Mouse (Mus musculus): Measurements from ENCODE around the gene Mybl2.
"Not testable (repeated sequence)": the region's sequence is repeated elsewhere in the genome, so short reads cannot be mapped to it uniquely, and the experiment has no call there.

Mybl2 gene

DNA sequence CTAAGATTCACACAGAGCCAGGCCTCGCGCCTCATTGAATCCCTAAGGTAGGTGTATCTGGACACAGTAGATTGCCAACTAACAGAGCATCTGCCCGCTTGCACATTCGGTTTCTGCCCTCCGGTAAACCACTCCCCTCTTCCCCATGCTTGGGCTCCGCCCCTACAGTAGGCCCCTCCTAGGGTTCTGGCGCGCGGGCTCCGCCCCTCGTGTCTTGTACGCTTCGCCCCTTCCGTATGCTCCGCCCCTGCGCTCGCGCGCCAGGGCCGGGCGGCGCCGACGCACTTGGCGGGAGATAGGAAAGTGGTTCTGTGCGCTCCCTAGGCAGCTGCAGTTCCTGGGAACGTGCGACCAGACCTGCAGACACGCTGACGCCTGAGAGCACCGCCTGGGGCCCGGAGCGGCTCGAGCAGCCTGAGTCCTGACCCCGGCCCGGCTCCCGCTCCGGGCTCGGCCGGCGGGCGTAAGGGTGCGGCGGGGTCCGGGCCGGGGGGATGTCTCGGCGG, at the start of gene Mybl2:
Gene Mybl2, plus strand, starts transcription at position 353 of the 506 bp plus-strand sequence.
- DNase-seq, result peak; percentile 94 to 96

- DNase-seq, result no peak
These were observed 47.2 kb upstream of the Mybl2 start for GRCm38 (mm10) chr2:163007299-163007698.

- peak; percentile 94 to 95 for DNase-seq
These were observed 37.4 kb upstream of the Mybl2 start, which contains the start of gene Ift52 for GRCm38 (mm10) chr2:163016916-163017743. Ift52 (plus strand) TSS chr2:163017354.

GRCm38 (mm10) chr2:163031289-163031688, 23.2 kb upstream of the Mybl2 start:
- no peak for DNase-seq

- no peak for DNase-seq
These were observed 22.7 kb upstream of the Mybl2 start for GRCm38 (mm10) chr2:163031757-163032156.

GRCm38 (mm10) chr2:163032622-163033021, 21.9 kb upstream of the Mybl2 start:
- no peak for DNase-seq

DNA sequence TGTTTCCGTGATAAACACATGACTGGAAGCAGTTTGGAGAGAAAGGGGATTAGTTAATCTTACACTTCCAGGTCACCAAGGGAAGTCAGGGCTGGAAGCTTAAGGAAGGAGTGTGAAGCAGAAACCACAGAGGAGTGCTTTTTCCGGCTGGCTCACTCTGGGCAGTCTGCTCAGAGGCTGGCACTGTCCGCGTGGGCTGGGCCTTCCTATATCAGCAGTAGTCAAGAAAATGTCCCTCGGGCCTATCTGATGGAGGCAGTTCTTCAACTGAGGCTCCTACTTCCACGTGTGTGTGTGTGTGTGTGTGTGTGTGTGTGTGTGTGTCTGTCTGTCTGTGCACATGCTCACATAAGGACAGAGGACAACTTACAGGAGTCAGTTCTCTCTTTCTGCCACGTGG, 14.5 kb upstream of the Mybl2 start:
- DNase-seq, result no peak

- peak; percentile 64 to 69 for DNase-seq
These were observed 6.4 kb upstream of the Mybl2 start for GRCm38 (mm10) chr2:163048125-163048524.

GRCm38 (mm10) chr2:163049116-163049515, 5.4 kb upstream of the Mybl2 start:
- no peak for DNase-seq

DNA sequence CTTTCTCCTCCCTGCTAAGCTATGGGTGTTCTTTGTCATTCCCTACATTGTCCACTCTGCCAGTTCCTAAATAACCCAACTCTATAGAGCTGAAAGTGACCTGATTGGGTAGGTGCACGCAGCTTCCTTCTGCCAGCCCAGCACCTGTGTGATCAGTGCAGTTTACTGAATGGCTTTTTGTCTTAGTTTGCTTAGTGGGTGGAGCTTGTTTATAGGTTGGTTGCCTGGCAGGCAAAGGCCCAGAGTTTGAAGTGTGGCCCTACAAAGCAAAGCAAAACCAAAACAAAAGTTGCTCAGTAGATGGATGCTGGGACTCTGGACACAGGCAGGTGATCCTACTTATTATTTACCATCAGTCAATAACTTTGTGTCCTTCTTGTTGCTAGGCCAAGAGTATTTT, 2.8 kb upstream of the Mybl2 start:
- DNase-seq, result no peak

DNA sequence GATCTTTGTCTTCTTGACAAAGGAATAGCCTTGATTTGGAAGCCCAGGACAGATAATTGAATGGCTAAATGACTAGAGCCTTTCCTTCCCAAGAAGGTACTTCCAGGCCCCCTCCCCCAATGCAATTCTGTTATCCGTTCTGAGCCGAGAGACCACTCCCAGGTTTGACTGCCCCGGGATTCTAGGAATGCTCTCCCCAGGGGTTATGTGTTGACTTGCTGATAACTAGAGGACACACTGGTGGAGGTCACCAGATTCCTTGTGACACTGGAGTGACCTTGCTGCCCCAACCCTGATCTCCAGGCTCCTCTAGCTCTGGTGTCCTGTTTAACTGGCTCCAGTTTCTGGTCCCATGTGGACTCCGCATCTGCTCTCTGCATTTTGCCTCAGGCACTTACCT, 2.4 kb upstream of the Mybl2 start:
- no peak for DNase-seq

- no peak for DNase-seq
These were observed 1.7 kb upstream of the Mybl2 start for GRCm38 (mm10) chr2:163052826-163053225.

DNA sequence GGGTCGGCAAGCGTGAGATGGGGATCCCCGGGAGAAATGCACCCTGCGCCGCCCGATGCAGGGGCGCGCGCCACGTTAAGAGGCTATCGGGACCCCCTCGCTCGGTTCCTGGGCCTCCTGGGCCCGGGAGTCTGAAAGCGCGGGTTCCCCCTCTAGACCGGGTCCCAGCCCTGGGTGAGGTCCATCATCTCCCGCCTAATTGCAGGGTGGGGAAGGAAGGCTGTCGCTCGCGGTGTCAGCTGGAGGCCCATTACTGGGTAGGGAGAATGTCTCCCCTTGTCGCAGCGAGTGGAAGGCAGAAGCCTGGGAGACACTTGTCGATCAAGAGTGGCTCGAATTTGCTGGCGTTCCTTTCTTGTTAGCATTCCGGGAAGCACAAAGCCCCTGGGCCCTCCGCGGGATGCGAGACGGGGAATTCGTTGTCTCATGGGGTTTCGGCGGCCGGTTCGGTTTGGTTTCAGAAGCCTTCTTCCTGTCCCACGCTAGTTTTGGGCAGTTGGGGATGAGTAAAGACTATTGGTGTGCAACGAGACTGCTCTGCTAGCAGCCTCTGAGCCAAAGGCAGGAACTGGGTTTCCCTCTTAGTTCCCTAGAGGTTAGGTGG, 506 bp downstream of the Mybl2 start:
- peak; percentile 27 to 43 for DNase-seq

GRCm38 (mm10) chr2:163055715-163056114, 1.2 kb downstream of the Mybl2 start:
- DNase-seq, result no peak

DNA sequence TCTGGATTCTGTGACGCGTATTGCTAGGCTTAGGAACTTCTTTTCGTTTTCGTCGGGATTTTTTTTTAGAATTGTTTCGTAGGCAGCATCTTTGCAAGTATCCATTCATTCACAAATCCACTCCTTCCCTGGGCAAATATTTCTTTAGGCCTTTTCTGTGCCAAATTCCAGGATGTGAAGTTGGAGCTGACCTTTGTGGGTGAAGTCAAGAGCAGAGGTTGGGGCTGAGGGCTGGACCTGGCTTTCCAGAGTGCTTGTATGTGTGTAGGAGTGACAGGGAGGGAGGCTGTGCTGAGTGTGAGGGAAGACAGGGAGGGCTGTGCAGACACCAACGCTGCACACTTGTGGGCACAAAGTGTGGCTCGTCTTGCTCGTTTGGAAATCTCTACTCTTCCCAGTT, 2.1 kb downstream of the Mybl2 start:
- DNase-seq, result no peak

DNA sequence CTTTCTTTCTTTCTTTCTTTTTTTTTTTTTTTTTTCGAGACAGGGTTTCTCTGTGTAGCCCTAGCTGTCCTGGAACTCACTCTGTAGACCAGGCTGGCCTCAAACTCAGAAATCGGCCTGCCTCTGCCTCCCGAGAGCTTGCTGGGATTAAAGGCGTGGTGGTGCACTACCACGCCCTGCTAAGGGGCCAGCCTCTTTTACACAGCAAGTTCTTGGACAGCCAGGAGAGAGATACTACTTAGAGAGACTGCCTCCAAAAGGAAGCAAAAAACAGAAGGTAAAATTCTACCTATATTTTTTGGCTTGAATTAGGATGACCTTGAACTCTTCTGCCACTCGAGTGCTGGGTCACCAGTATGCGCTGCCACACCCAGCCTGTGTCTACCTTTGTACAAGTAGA, 4.5 kb downstream of the Mybl2 start:
- DNase-seq, result not testable (repeated sequence)

DNA sequence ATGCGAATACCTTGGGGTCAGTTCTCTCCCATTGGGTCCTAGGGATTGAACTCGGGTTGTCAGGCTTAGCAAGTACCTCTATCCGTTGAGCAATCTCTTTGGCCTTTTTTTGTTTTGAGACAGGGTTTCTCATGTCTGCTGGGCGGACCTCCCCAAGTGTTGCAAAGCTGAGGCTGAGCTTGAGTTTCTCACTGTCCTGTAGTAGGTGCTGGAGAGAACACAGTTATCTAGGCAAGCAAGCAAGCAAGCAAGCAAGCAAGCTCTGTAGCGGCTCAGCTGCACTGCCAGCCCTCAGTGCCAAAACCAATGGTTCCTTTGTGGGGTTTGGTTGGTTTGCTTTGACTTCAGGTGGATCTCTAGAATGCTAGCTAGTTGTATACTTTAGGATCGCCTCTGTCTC, 6.1 kb downstream of the Mybl2 start:
- DNase-seq, result no peak

- DNase-seq, result no peak
These were observed 7.0 kb downstream of the Mybl2 start for GRCm38 (mm10) chr2:163061203-163062118.

DNA sequence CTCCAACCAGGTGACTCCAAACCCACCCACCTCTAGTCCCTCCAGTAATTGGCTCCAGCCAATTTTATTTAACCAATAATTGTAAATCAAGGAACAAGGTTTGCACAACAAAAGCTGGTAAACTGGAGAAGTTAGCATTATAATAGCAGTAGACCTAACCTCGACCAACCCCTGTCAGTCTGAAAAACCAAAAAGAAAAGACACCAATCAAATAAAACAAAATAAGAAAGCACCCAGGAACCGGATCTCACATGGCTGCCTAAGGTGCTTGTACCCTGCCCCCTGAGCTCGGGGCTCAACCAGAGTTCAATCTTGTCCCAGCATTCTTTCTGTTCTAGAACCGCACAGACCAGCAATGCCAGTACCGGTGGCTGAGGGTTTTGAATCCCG, 7.6 kb downstream of the Mybl2 start:
- DNase-seq, result no peak

DNA sequence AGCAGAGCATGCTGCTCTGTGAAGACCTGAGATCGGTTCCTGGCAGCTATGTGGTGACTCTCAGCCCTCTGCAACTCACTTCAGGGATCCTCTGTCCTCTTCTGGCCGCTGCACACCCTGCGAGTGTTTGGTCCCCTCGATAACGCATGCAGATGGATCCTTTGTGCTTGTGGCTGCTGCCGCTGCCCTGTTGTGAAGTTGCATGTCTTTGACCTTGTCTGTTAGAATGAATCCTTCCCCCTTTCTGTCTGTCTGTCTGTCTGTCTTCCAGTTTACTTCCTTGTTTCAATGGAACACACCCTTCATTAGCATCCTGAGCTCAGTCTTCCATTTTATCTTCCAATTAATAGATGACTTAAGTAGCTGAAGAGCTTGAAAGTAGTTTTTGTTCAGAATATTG, 11.8 kb downstream of the Mybl2 start:
- no peak for DNase-seq

DNA sequence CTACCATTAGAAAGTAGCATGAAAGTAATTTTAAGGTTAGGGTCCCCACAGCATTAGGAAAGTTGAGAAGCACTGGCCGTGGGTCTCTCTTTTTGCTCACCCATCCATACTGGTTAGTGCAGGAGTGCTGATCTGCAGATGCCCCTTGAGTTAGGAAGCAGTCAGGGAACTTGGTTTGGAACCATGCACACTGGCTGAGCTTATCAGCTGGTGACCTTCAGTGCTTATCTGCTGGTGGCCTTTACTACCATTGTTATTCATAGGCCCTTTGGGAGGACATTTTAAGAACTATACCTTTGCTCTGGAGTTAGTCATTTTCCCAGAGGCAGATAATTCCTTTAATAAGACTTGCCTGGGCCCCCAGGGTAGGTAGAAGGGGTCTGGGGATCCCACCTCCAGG, 12.7 kb downstream of the Mybl2 start:
- no peak for DNase-seq

DNA sequence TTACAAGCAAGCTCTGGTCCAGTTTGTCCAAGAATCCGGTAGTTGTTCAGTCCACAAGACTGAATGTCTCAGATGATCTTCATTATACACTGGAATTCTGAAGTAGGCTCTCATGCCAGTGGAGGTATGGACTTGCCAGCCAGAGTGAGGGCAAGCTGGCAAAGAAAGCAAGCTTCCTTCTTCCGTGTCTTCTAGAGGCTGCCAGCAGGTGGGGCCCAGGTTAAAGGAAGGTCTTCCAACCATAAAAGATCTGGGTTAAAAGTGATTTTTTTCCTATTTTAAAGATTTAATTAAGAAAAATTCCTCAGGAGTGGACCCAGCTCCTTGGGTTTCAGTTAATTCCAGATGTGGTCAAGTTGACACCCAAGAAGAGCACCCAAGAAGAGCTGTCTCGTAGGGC, 15.7 kb downstream of the Mybl2 start:
- DNase-seq, result no peak

DNA sequence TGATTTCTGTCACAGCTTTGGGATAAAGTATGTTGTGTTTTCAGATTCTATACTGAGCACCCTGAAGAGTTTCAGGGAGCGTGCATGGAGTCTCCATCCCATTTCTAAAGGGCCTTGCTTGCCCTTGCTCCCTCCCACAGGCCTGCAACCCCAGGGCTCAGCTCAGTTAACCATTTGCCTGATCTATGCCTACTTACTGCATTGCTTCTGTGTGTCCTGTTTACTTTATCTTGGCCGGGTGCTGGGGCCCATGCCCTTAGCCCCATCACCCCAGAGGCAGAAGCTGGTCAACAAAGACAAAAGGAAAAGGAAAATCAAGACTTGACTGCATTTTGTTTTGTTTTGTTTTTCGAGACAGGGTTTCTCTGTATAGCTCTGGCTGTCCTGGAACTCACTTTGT, 17.1 kb downstream of the Mybl2 start:
- no peak for DNase-seq

Measured in B cell, adult 2 months (primary cell).